Mouse (Mus musculus) embryo, embryonic 9.5 days (tissue): Measurements from ENCODE around the gene Nfix.
"Not testable (repeated sequence)": the region's sequence is repeated elsewhere in the genome, so short reads cannot be mapped to it uniquely, and the experiment has no call there.

Experiments used
- DNase-seq: peaks from one replicate; pipeline ENCODE4 v3.0.0-alpha.2; 2017; ENCODE audit errors: extremely low spot score

Nfix gene

GRCm38 (mm10) chr8:84832759-84833742, 32.9 kb upstream of the Nfix start:
- DNase-seq: no peak

- peak; percentile 89 for DNase-seq
Observed at GRCm38 (mm10) chr8:84832034-84832717, 32.0 kb upstream of the Nfix start.

- no peak for DNase-seq
Observed at GRCm38 (mm10) chr8:84831490-84831889, 31.3 kb upstream of the Nfix start, which contains the start of gene Gadd45gip1. Gene Gadd45gip1, plus strand, starts transcription at chr8:84831522.

GRCm38 (mm10) chr8:84826518-84826917, 26.4 kb upstream of the Nfix start:
- not testable (repeated sequence) for DNase-seq

GRCm38 (mm10) chr8:84825636-84826035, 25.5 kb upstream of the Nfix start:
- DNase-seq: no peak

- peak; percentile 78 for DNase-seq
Observed at GRCm38 (mm10) chr8:84823653-84824052, 23.5 kb upstream of the Nfix start.

- no peak for DNase-seq
Observed at GRCm38 (mm10) chr8:84822723-84823122, 22.6 kb upstream of the Nfix start, which contains the start of gene Dand5. Gene Dand5, minus strand, starts transcription at chr8:84822823.

GRCm38 (mm10) chr8:84816117-84816516, 16.0 kb upstream of the Nfix start:
- DNase-seq: no peak

- DNase-seq: peak; percentile 92
Observed at GRCm38 (mm10) chr8:84815547-84815946, 15.4 kb upstream of the Nfix start.

- DNase-seq: no peak
Observed at GRCm38 (mm10) chr8:84814555-84815441, 14.7 kb upstream of the Nfix start.

- no peak for DNase-seq
Observed at GRCm38 (mm10) chr8:84814240-84814554, 14.1 kb upstream of the Nfix start.

- no peak for DNase-seq
Observed at GRCm38 (mm10) chr8:84813830-84814229, 13.7 kb upstream of the Nfix start.

GRCm38 (mm10) chr8:84813059-84813458, 12.9 kb upstream of the Nfix start:
- DNase-seq: peak; percentile 76

- no peak for DNase-seq
Observed at GRCm38 (mm10) chr8:84811303-84811702, 11.2 kb upstream of the Nfix start.

GRCm38 (mm10) chr8:84810896-84811295, 10.8 kb upstream of the Nfix start:
- DNase-seq: peak; percentile 92

- no peak for DNase-seq
Observed at GRCm38 (mm10) chr8:84809941-84810280, 9.8 kb upstream of the Nfix start.

GRCm38 (mm10) chr8:84809109-84809940, 9.2 kb upstream of the Nfix start:
- DNase-seq: no peak

- DNase-seq: no peak
Observed at GRCm38 (mm10) chr8:84806031-84806430, 5.9 kb upstream of the Nfix start.

GRCm38 (mm10) chr8:84799136-84799931, 810 bp downstream of the Nfix start:
- no peak for DNase-seq
